Mouse (Mus musculus): Measurements from ENCODE around the gene Tmem189.
"Not testable (repeated sequence)": the region's sequence is repeated elsewhere in the genome, so short reads cannot be mapped to it uniquely, and the experiment has no call there.

Gene Tmem189

GRCm38 (mm10) chr2:167651622-167652021, 38.0 kb downstream of the Tmem189 start:
- no peak for DNase-seq (ENCODE audit: low spot score)

- no peak for DNase-seq (ENCODE audit: low spot score)
Measured at GRCm38 (mm10) chr2:167649290-167650032, 40.2 kb downstream of the Tmem189 start.

GRCm38 (mm10) chr2:167646411-167646810, 43.2 kb downstream of the Tmem189 start:
- DNase-seq (ENCODE audit: low spot score), result no peak

DNA sequence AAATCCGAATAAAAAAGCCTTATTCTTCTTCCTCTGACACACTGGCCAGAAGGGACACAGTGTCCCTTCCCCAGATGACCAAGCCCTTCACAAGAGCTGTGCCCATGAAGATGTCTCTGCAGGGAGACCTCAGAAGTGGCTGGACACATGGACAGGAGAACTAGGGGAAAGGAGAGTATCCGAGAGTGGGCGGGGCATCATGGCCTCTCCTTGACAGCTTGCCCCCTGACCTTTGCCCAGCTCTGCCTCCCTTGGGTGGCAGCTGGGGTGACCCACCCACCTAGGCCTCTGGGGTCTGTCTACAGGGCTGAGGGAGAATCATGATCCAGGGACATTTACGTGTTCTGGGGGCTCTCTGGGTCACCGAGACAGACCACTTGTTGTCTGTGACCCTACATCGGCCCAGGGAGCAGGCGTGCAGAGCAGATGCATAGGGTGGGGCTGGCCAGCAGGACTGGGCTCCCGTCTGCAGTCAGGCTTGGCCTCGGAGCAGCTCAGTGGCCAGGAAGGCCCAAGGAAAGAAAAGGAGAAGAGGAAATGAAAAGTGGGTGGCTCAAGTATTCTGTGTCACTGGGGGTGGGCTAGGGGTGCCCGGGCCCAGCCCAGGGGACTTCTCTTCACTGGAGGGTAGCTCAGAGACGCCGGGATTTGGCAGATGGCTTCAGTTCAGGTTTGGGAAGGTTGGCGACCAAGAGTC, 46.1 kb downstream of the Tmem189 start:
- DNase-seq (ENCODE audit: low spot score), result not testable (repeated sequence)

GRCm38 (mm10) chr2:167642164-167642563, 47.5 kb downstream of the Tmem189 start:
- no peak for DNase-seq (ENCODE audit: low spot score)

- no peak for DNase-seq (ENCODE audit: low spot score)
Measured at GRCm38 (mm10) chr2:167641337-167641736, 48.3 kb downstream of the Tmem189 start.

- DNase-seq (ENCODE audit: low spot score), result no peak
Measured at GRCm38 (mm10) chr2:167640279-167640678, 49.3 kb downstream of the Tmem189 start.

- no peak for DNase-seq (ENCODE audit: low spot score)
Measured at GRCm38 (mm10) chr2:167634865-167635512, 54.6 kb downstream of the Tmem189 start.

DNA sequence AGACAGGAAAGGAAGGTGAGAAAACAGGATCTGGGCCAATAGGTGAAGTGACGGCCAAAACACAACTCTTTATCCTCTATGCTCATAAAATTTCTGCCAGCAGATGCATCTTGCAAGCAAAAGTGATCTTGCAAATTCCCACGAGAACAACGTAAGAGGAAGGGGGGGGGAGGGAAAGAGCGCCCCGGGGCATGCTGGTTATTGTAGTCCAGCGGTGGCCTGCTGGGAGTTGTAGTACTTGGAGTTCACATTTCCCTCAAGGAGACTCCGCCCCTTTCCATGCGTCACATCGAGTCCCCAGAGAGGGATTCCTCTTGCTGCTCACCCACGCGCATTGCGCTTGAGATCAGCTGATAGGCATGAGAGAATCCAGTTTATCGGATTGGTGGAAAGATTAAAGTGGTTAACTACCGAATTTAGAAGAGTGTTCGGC, 55.3 kb downstream of the Tmem189 start:
- DNase-seq (ENCODE audit: low spot score), result peak; percentile 97

DNA sequence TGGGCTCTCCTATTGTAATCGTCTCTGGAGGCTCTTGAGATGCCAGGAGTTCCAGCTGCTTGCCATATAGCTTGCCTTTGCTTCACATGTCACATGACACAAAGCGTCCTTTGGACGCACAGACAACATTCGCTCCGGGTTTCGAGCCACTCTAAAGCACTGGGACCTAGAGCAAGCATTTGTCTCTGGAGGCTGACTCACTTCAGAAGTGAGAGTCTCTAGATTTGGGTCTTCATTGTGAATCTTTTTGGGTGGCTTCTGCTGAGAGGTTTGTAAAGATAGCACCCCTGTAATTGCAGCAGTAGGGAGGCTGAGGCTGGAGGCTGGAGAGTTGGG, 56.1 kb downstream of the Tmem189 start:
- no peak for DNase-seq (ENCODE audit: low spot score)

DNA sequence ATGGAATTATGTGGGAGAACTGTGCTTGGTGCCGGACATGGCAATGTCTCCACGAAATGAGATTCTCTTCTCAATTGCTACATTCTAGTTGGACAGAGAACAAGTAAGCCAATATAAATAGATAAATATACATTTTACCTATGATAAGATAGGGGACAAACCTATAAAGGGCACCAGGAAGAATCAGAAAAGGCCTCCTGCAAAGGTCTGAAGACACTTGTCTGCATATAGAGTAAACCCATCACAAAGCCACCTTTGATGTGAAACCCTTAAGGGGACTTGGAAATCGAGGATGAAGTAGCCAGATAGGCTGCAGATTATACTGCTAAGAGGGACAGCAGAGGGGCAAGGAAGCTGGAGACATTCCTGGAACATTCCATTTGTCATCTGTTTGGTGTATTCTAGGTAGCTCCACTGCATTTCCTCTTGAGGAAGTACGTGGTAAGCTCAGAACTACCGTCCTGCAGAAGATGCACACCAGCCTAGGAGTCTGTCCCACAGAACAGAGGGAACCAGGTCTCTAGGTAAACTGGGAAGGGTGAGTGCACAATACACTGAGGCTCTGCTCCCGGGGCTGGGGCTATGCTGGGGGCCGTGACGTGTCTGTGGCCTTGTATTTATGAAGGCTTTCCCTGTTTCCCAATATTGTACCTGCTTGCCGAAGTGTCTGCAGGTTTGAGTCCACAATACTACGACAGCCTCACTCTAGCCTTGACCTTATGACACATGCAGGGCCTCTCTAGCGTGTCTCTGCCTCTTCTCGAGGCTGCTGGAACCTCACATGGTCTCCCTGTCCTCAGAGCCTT, 56.7 kb downstream of the Tmem189 start:
- DNase-seq (ENCODE audit: low spot score), result no peak

DNA sequence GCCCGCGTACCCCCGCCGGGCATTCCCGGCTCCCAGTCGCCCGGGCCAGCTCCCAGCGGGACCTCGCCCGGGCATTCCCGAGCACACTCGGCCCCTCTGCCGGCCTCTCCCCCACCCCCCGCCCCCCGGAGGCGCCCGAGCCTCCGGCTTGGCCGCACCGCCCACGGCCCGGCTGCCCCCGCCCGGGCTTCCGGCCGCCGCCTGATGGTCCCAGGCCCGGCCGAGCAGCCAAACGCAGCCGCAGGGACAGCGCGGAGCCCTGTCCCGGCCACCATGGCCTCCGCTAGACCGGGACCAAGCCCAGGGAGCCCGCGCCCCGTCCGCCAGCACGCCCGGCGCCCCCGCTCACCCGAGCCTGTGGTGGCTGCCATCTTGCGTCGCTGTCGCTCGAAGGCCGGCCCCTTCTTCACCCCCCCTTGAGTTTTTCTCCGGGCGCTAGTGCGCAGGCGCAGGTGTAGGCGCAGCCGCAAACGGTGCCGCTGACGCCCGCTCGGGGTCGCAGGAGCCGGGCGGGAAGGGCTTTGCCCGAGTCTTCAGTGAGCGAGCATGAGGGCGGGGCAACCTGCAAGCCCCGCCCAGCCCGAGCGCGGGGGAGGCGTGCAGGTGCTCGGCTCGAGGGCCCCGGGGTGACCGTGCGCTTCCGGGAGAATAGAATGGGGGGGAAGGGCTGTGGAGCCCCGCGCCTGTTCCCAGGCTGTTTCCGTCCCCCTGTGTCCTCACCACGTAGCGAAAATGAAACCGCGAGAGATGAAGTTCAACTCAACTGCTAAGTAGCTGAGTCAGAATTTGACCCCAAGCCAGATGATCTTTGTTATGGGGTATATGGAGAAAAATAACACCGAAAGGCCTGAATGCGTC, 57.8 kb downstream of the Tmem189 start, which contains the start of gene Ube2v1:
Gene Ube2v1 (minus strand): TSS at position 505 of the 858 bp plus-strand sequence.
- DNase-seq (ENCODE audit: low spot score), result peak; percentile 90

GRCm38 (mm10) chr2:167631181-167631590, 58.4 kb downstream of the Tmem189 start:
- DNase-seq (ENCODE audit: low spot score), result no peak

GRCm38 (mm10) chr2:167630421-167630820, 59.2 kb downstream of the Tmem189 start:
- DNase-seq (ENCODE audit: low spot score), result no peak

GRCm38 (mm10) chr2:167629665-167630209, 59.9 kb downstream of the Tmem189 start:
- DNase-seq (ENCODE audit: low spot score), result no peak

GRCm38 (mm10) chr2:167628872-167629271, 60.8 kb downstream of the Tmem189 start:
- DNase-seq (ENCODE audit: low spot score), result no peak

- no peak for DNase-seq (ENCODE audit: low spot score)
Measured at GRCm38 (mm10) chr2:167627019-167627418, 62.6 kb downstream of the Tmem189 start.

DNA sequence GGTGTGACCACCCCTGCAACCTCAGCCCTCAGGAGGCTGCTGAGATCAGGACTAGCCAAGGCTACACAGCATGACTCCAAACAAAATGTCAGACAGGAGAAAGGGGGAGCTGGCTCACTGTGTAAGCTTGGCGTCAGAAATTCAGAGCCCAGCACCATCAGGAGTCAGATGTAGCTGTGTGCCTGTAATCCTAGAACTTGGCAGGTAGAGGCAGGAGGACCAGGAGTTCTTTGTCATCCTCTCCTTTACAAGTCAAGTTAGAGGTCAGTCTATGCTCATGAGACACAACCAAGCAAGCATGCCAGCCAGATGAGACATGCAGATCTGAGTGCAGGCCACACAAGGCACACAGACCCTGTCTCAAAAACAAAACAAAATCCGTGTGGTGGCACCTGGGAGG, 64.0 kb downstream of the Tmem189 start:
- no peak for DNase-seq (ENCODE audit: low spot score)

DNA sequence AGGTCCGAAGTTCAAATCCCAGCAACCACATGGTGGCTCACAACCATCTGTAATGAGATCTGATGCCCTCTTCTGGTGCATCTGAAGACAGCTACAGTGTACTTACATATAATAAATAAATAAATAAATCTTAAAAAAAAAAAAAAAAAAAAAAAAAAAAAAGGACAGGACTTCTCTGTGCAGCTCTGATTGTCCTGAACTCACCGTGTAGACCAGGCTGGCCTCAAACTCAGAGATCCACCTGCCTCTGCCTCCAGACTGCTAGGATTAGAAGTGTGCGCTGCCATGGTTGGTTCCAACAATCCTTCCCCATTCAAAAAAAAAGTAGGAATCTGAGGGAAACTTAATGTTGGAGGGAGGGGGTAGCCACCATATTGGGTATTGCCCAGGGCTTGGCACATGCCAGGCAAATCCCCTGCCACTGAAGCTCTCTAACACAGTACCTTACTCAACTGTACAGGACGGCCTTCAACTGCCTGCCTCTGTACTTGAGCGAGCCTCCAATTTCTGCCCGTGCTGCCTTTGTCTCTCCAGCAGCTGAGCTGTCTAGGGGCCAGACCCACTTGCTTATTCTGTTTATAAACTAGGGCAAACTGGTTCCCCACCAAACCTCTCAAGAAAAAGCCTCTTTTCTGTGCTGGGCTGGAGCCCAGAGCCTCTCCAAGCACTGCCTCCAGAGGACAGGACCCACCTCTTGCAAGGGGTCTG, 65.1 kb downstream of the Tmem189 start:
- no peak for DNase-seq (ENCODE audit: low spot score)

GRCm38 (mm10) chr2:167622965-167623364, 66.7 kb downstream of the Tmem189 start:
- DNase-seq (ENCODE audit: low spot score), result no peak

Data from layer of hippocampus, adult 9-10 months (tissue).